Mouse (Mus musculus) frontal cortex, postnatal 25 days (tissue): Measurements from ENCODE around the gene Hoxb6.

ENCODE experiments used
- DNase-seq, 2 experiments: peaks; one replicate each; pipeline ENCODE4 v3.0.0; 2022; ENCODE audit warnings: low spot score in 2 of 2

The Hoxb6 gene

GRCm38 (mm10) chr11:96291681-96292564, at the start of gene Hoxb6:
Gene Hoxb6 (plus strand): TSS chr11:96292476.
- DNase-seq: no peak

- DNase-seq: no peak
Measured at GRCm38 (mm10) chr11:96250901-96251300, 41.4 kb upstream of the Hoxb6 start.

- DNase-seq: no peak
Measured at GRCm38 (mm10) chr11:96251480-96252031, 40.7 kb upstream of the Hoxb6 start.

- DNase-seq: no peak
Measured at GRCm38 (mm10) chr11:96252541-96253120, 39.6 kb upstream of the Hoxb6 start.

- DNase-seq: no peak
Measured at GRCm38 (mm10) chr11:96254221-96254620, 38.1 kb upstream of the Hoxb6 start.

GRCm38 (mm10) chr11:96255111-96255995, 36.9 kb upstream of the Hoxb6 start:
- DNase-seq: no peak

- no peak for DNase-seq
Measured at GRCm38 (mm10) chr11:96255996-96256445, 36.3 kb upstream of the Hoxb6 start.

GRCm38 (mm10) chr11:96257141-96257540, 35.1 kb upstream of the Hoxb6 start:
- DNase-seq: no peak

- DNase-seq: no peak
Measured at GRCm38 (mm10) chr11:96259038-96259437, 33.2 kb upstream of the Hoxb6 start.

GRCm38 (mm10) chr11:96259511-96259910, 32.8 kb upstream of the Hoxb6 start:
- DNase-seq: no peak

GRCm38 (mm10) chr11:96260310-96260970, 31.8 kb upstream of the Hoxb6 start:
- no peak for DNase-seq

- DNase-seq: no peak
Measured at GRCm38 (mm10) chr11:96261323-96261890, 30.9 kb upstream of the Hoxb6 start.

GRCm38 (mm10) chr11:96262262-96262830, 29.9 kb upstream of the Hoxb6 start:
- no peak for DNase-seq

GRCm38 (mm10) chr11:96263636-96264389, 28.5 kb upstream of the Hoxb6 start:
- DNase-seq: no peak

- DNase-seq: no peak
Measured at GRCm38 (mm10) chr11:96264390-96265020, 27.8 kb upstream of the Hoxb6 start.

GRCm38 (mm10) chr11:96265954-96266353, 26.3 kb upstream of the Hoxb6 start:
- no peak for DNase-seq

- no peak for DNase-seq
Measured at GRCm38 (mm10) chr11:96267021-96267920, 25.0 kb upstream of the Hoxb6 start.

- no peak for DNase-seq
Measured at GRCm38 (mm10) chr11:96268031-96268745, 24.1 kb upstream of the Hoxb6 start.
